Mouse (Mus musculus) C2C12 (cell line): ENCODE results near the gene Esrra. TPM values are rescaled to one million over a fixed set of nuclear protein-coding genes. Genes with fewer than 3 reads are reported as not detected.

ENCODE experiments used
- H3K27me3 ChIP-seq: one replicate; pipeline ENCODE4 v1.6.1; 2011; ENCODE audit not compliant: control insufficient read depth, insufficient read depth, insufficient read length
- H3K36me3 ChIP-seq: one replicate; pipeline ENCODE4 v1.6.1; 2011; ENCODE audit not compliant: control insufficient read depth, insufficient read depth
- H3K4me3 ChIP-seq: one replicate; pipeline ENCODE4 v1.5.1; 2011; ENCODE audit warnings: mild to moderate bottlenecking, control low read depth; ENCODE audit not compliant: poor library complexity, insufficient read depth, severe bottlenecking
- H3K79me2 ChIP-seq: one replicate; pipeline ENCODE4 v1.6.1; 2011; ENCODE audit not compliant: control insufficient read depth, insufficient read depth
- H3K79me3 ChIP-seq: one replicate; pipeline ENCODE4 v1.6.1; 2011; ENCODE audit warnings: low read depth, control low read depth
- H3ac ChIP-seq: one replicate; pipeline ENCODE3; 2011; ENCODE audit warnings: low read depth; ENCODE audit not compliant: control insufficient read depth, insufficient read length
- CEBPB ChIP-seq: IDR thresholded peaks from one replicate; pipeline ENCODE4 v1.6.1; 2011; ENCODE audit warnings: low read depth, mild to moderate bottlenecking, control low read depth, moderate library complexity
- CTCF ChIP-seq: IDR thresholded peaks from one replicate; pipeline ENCODE4 v1.5.1; 2011; ENCODE audit not compliant: control insufficient read depth, insufficient read depth, insufficient read length
- FOSL1 ChIP-seq: IDR thresholded peaks from one replicate; pipeline ENCODE4 v1.8.0; 2011; ENCODE audit warnings: mild to moderate bottlenecking, low read length; ENCODE audit not compliant: poor library complexity, insufficient read depth, severe bottlenecking
- MAX ChIP-seq: IDR thresholded peaks from one replicate; pipeline ENCODE4 v1.6.1; 2011; ENCODE audit warnings: mild to moderate bottlenecking, control low read depth
- MYOD1 ChIP-seq: IDR thresholded peaks from one replicate; pipeline ENCODE4 v1.6.1; 2011; ENCODE audit warnings: low read depth; ENCODE audit not compliant: control insufficient read depth, insufficient read length
- MYOG ChIP-seq: IDR thresholded peaks from one replicate; pipeline ENCODE4 v1.6.1; 2011; ENCODE audit not compliant: control insufficient read depth, insufficient read length; ENCODE audit errors: extremely low read depth
- USF1 ChIP-seq: IDR thresholded peaks from one replicate; pipeline ENCODE4 v1.6.1; 2011; ENCODE audit warnings: low read depth, mild to moderate bottlenecking, control low read depth, moderate library complexity
- polyA plus RNA-seq: library from polyadenylated mRNA; unstranded; fragments of >200 nt; fragmentation: generic; extraction: Trizol; gene quantifications from one replicate; pipeline ENCODE4 v1.2.1, GENCODE M21; 2012; ENCODE audit warnings: missing spikeins

Gene Esrra
- polyA plus RNA-seq, 1 experiment: 43.2 TPM

GRCm38 (mm10) chr19:6950613-6951153, 29.1 kb upstream of the Esrra start:
- H3K79me3 ChIP-seq: no peaks in the 10 kb centered on the region

GRCm38 (mm10) chr19:6949951-6950350, 28.3 kb upstream of the Esrra start:
- Histone ChIP-seq H3K79me3 (no peaks in the 10 kb centered on the region), H3K79me2 (no peaks in the 10 kb centered on the region), H3ac (peak overlapping the region; percentile 39), H3K4me3 (no peak overlapping the region), H3K27me3 (no peaks in the 10 kb centered on the region), H3K36me3 (peaks cover 24% of the 10 kb centered on the region)
- no peak for TF ChIP-seq USF1
- no peak for TF ChIP-seq MYOG
- TF ChIP-seq CTCF: no peak
- no peak for TF ChIP-seq CEBPB
- TF ChIP-seq MAX: no peak
- no peak for TF ChIP-seq FOSL1
- no peak for TF ChIP-seq MYOD1

More at GRCm38 (mm10) chr19:6950613-6951153, 29.1 kb upstream of the Esrra start:
- TF ChIP-seq CEBPB (no peak), USF1 (no peak), MYOG (no peak), MYOD1 (no peak), CTCF (no peak), FOSL1 (no peak), MAX (no peak)
- Histone ChIP-seq H3ac (peak overlapping the region; percentile 92), H3K36me3 (peaks cover 29% of the 10 kb centered on the region), H3K4me3 (peak overlapping the region; percentile 46), H3K27me3 (no peaks in the 10 kb centered on the region), H3K79me2 (no peaks in the 10 kb centered on the region)

GRCm38 (mm10) chr19:6949532-6949931, 27.9 kb upstream of the Esrra start:
- Histone ChIP-seq H3K36me3 (peaks cover 20% of the 10 kb centered on the region), H3K79me2 (no peaks in the 10 kb centered on the region), H3K4me3 (no peak overlapping the region), H3K27me3 (no peaks in the 10 kb centered on the region), H3K79me3 (no peaks in the 10 kb centered on the region), H3ac (no peak overlapping the region)
- no peak for TF ChIP-seq MYOD1
- TF ChIP-seq FOSL1: no peak

- H3K4me3 ChIP-seq: no peak overlapping the region
- H3ac ChIP-seq: no peak overlapping the region
- H3K79me2 ChIP-seq: peaks cover 10% of the 10 kb centered on the region
- H3K79me3 ChIP-seq: no peaks in the 10 kb centered on the region
- H3K27me3 ChIP-seq: no peaks in the 10 kb centered on the region
- H3K36me3 ChIP-seq: peaks cover 7% of the 10 kb centered on the region
- TF ChIP-seq MYOD1 (no peak), FOSL1 (no peak), CTCF (no peak), USF1 (no peak), MYOG (no peak), MAX (no peak), CEBPB (no peak)
Measured at GRCm38 (mm10) chr19:6948186-6948585, 26.6 kb upstream of the Esrra start.

GRCm38 (mm10) chr19:6947742-6948141, 26.1 kb upstream of the Esrra start:
- Histone ChIP-seq H3K4me3 (no peak overlapping the region), H3K79me2 (peaks cover 15% of the 10 kb centered on the region)

GRCm38 (mm10) chr19:6943709-6944108, 22.1 kb upstream of the Esrra start:
- Histone ChIP-seq H3K4me3 (no peak overlapping the region), H3K27me3 (no peaks in the 10 kb centered on the region), H3K79me3 (peaks cover 2% of the 10 kb centered on the region), H3K79me2 (peaks cover 25% of the 10 kb centered on the region), H3K36me3 (no peaks in the 10 kb centered on the region), H3ac (no peak overlapping the region)
- TF ChIP-seq MYOG: no peak
- no peak for TF ChIP-seq FOSL1
- TF ChIP-seq CTCF: no peak
- no peak for TF ChIP-seq CEBPB
- TF ChIP-seq MYOD1: no peak
- no peak for TF ChIP-seq USF1
- no peak for TF ChIP-seq MAX

More at GRCm38 (mm10) chr19:6947742-6948141, 26.1 kb upstream of the Esrra start:
- Histone ChIP-seq H3K79me3 (no peaks in the 10 kb centered on the region), H3K27me3 (no peaks in the 10 kb centered on the region), H3ac (no peak overlapping the region), H3K36me3 (peaks cover 3% of the 10 kb centered on the region)
- TF ChIP-seq USF1 (no peak), MAX (no peak), CEBPB (no peak), CTCF (no peak)

GRCm38 (mm10) chr19:6942764-6943163, 21.2 kb upstream of the Esrra start:
- H3K27me3 ChIP-seq: no peaks in the 10 kb centered on the region
- peaks cover 2% of the 10 kb centered on the region for H3K79me3 ChIP-seq
- TF ChIP-seq FOSL1 (no peak), USF1 (no peak), MYOG (no peak), MYOD1 (no peak), CEBPB (no peak), CTCF (no peak), MAX (no peak)
- H3K36me3 ChIP-seq: no peaks in the 10 kb centered on the region
- H3K4me3 ChIP-seq: peak overlapping the region; percentile 65
- H3K79me2 ChIP-seq: peaks cover 25% of the 10 kb centered on the region
- H3ac ChIP-seq: peak overlapping the region; percentile 61
